Mouse (Mus musculus) MN1 (cell line): Measurements from ENCODE around the gene Trrap.

Experiments used
- DNase-seq: peaks from one replicate; pipeline ENCODE4 v3.0.0-alpha.2; 2016; ENCODE audit warnings: low spot score

Gene Trrap

DNA sequence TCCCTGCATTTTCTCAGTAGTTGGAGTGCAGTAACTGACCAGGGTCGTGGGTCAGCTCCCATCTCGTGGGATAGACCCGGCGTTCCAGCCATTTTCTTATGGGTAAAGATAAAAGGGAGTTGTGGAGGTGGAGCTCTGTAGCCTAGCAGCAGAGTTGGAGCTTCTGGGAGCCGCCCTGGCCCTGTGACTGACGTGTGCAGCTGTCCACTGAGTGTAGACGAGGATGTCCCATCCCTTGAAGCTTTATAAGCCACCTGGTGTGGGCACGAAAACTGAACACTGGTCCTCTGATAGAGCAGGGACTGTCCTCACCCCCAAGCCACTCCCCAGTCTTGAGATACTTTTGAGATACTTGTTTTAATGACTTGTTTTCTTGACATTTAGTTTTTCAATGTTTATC, 13.1 kb downstream of the Trrap start:
- DNase-seq: no peak

DNA sequence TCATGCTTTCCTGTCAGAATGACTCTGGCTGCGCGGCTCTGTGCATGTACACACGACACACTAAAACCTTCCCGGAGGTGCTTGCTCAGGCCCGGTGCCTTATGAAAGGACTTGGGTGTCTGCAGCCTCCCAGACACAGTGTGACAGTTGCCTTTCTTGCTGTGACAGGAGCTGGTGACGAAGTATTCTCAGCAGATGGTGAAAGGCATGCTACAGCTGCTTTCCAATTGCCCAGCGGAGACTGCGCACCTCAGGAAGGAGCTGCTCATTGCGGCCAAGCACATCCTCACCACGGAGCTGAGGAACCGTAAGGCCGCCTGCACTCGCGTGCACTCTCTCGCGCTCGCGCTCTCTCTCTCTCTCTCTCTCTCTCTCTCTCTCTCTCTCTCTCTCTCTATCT, 18.9 kb downstream of the Trrap start:
- no peak for DNase-seq

DNA sequence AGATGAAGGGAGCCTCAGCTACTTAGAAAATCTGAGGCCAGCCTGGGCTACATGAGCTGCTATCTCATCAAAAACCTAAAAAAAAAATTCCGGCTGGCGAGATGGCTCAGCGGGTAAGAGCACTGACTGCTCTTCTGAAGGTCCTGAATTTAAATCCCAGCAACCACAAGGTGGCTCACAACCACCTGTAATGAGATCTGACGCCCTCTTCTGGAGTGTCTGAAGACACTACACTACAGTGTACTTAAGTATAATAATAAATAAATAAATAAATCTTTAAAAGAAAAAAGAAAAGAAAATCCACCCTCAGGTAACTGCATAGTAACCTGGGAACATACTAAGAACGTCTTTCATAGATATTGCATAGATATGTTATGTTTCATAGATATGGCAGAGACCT, 25.8 kb downstream of the Trrap start:
- DNase-seq: no peak

DNA sequence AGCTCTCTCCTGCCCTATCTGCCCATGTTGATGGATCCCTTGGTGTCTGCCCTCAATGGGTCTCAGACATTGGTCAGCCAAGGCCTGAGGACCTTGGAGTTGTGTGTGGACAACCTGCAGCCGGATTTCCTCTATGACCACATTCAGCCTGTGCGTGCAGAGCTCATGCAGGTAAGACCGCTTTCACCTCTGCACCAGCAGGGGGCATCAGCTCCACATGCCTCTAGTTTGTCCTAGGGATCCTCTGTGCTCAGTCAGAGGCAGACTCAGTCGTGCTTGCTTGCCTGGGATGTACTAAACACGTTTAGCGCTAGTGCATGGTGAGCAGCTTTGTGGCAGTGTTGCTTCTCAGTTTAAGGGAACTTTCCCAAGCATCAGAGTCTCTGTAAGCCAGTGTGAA, 27.2 kb downstream of the Trrap start:
- peak; percentile 35 for DNase-seq

DNA sequence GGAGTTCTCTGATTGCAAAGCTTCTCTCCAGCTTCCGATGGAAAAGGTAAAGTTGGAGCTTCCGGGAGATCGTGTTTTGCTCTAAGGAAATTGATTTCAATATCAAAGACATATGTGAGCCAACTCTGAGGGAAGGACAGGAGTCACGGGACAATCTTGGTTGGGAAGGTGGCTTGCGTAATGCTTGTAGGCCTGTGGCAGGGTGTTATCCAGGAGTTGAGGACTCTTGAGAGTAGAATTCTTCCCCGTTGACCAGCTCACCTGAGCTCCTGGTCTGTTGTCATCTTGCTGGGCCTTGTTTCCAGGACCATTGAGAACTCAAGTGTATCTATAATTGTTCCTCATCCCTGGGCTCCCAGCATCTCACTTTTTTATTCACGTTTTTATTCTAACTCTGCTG, 29.6 kb downstream of the Trrap start:
- no peak for DNase-seq

DNA sequence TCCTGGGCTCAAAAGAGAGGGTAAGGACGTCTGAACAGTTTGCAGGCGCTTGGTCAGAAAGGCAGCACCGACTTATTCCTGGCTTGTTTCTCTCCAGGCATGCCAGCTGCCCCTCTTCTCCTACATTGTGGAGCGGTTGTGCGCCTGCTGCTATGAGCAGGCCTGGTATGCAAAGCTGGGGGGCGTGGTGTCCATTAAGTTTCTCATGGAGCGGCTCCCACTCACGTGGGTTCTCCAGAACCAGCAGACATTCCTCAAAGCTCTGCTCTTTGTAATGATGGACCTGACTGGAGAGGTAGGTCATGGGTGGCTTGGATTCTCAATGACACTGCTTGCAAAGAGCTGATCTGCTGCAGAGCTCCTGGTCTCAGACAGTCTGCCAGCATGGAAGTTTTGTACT, 35.5 kb downstream of the Trrap start:
- DNase-seq: no peak

DNA sequence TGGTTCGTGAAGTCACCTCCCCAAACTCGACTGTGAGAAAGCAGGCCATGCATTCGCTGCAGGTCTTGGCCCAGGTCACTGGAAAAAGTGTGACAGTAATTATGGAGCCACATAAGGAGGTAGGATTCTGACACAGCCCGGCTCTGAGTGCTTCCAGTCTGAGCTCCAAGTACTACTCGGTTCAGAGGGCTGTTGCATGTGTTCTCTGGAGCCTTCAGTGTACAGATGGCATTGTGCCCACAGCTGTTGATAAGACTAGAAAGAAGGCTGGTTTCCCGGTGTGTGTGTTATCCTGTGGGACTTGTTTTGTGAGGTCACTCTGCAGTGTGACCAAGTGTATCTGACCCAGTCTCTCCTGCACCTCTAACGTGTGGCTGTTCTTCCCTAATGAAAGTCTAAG, 36.6 kb downstream of the Trrap start:
- no peak for DNase-seq

DNA sequence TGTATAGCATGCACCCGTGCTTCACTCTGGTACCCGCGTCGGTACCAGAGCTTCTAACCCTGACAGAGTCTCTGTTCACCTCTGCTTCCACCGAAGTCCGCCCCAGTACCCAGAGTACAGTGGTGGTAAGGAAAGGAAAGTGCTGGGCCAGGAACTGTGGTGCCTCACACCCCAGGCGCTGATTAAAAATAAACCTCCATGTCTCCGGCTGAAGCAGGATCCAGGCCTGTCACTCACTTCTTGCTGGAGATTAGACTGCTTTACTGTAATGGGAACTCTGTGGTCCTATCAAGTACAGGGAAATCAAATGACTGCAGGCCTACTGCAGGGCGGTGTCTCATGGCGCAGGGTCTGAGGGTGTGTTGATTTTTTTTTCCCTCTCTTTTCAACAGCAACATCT, 39.4 kb downstream of the Trrap start:
- no peak for DNase-seq

DNA sequence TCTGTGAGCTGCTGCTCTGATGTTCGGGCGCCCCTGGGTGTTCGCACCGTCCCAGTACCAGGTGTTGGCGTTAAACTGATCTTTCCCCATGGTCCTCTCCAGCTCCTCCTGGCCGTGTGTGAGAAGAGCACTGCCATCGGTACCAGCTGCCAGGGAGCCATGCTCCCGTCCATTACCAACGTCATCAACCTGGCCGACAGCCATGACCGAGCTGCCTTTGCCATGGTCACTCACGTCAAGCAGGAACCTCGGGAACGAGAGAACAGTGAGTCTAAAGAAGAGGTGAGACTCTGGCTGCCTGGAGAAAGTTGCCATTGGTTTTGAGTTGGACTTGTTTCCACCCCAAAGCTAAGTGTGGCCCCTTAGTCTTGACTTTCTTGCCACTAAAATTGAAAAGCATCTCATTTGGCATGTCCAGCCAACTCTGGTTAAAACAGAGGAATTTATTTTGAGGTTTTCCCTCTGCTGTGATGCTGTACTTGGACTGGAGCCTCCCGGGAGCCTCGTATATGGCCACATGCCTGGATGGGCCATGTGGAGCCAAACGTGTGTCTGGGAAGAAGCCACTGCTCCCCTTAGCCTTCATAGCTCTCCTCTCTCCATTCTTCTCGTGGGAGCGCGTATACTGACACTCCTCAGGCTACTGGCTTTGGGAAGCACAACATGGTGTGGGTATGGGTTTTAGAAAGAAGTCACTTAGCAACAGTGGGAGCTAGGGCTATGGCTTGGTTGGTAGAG, 61.0 kb downstream of the Trrap start:
- DNase-seq: no peak

DNA sequence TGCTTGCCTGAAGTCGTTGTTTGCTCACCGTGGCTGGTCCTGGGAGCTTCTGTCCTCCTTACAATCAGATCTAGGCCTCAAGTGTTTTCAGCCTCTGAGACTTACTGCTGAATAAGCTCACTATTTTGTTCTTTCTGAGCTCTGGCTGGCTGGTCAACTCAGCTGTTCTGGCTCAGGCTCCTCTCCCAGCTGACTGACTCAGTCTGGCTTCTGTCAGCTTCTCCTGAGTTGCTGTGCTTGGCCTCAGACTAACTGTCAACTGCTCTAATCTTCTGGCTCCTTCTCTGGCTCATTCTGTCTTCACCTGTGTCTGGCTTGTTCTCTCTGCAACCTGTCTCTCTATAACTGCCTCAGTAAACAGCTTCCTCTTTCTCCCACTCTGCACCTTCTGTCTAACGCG, 62.1 kb downstream of the Trrap start:
- no peak for DNase-seq

DNA sequence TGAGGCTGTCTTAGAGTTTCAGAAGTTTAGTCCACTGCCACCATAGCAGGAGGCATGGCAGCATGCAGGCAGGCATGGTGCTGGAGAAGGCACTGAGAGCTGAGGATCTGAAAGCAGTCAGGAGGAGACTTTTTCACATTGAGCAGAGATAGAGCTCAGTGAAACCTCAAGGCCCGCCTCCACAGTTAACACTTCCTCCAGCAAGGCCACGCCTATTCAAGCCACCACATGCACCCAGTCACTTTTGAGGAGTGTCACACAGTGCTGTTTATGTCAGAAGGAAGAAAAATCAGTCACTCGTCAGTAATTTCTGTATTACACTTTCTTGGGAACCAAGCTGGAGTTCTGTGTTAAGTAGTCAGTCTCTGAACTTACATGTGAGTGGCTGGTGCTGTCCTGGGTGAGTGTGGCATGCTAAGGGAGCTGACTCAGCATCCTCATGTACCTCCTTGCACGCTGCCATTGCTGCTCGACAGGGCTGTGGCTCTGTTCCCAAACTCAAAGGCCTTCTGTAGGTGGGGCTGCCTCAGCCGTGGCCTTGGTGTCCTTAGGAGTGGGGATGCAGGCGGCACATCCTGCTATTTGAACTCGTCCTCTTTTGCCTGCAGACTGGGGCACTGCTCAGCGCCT, 64.4 kb downstream of the Trrap start:
- no peak for DNase-seq

DNA sequence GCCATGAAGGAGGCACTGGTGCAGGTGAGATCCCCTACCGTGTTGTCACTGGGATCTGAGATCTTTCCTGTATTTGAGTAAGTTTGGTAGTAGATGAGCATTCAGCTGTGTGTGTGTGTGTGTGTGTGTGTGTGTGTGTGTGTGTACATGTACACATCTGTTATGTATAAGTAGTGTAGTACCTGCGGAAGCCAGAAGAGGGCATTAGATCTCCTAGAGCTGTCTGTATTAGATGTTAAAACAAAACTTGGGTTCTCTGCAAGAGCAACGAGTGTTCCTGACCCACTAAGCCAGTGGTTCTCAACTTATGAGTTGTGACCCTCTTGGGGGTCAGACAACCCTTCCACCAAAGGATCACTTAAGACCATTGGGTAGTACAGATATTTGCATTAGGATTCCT, 68.6 kb downstream of the Trrap start:
- DNase-seq: no peak

DNA sequence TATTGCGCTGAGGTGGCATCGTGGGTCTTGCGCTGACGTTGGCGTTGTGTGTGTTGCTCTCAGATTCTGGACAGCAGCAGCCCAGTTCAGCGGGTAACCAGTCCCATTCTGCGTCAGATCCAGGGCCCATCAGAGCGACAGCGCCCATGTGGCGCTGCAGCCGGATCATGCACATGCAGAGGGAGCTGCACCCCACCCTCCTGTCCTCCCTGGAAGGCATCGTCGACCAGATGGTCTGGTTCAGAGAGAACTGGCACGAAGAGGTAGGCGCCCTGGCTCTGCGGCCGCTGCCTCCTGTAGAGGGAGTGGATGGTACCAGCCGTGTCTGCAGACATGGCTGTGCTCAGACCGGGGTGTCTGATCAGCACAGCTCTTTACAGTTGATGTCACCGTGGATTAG, 77.8 kb downstream of the Trrap start:
- no peak for DNase-seq

DNA sequence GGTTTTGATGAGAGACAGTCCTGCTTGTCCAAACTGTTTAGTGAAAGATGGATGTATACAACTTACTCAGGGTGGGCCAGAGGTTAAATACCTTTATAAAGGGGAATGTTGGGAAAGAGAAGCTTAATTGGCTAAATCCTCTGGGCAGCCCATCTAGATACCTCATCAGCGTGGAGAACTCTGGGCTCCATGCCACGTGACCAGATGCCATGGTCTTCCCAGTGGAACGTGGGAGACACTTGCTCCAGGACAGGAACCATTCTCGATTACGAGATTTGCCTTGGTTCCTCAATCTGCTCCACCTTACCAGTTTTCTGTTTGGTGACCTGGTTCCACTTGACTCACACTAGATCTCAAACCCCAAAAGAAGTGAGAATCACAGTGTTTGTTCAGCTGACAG, 81.2 kb downstream of the Trrap start:
- peak; percentile 41 for DNase-seq

DNA sequence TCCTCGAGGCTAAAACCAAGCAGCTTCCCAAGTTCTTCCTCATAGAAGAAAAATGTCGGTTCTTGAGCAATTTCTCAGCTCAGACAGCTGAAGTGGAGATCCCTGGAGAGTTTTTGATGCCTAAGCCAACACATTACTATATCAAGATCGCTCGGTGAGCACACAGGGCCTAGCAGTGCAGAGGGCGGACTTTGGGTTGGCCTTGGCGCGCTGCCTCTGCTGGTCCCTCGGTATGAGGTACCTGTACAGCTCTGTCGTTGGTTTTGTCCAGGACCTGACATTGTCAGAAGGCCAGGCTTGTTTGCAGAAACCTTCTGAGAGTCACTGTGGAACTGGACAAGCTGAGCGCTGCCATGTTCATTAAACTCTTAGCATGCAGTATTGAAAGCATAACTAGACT, 82.4 kb downstream of the Trrap start:
- no peak for DNase-seq

DNA sequence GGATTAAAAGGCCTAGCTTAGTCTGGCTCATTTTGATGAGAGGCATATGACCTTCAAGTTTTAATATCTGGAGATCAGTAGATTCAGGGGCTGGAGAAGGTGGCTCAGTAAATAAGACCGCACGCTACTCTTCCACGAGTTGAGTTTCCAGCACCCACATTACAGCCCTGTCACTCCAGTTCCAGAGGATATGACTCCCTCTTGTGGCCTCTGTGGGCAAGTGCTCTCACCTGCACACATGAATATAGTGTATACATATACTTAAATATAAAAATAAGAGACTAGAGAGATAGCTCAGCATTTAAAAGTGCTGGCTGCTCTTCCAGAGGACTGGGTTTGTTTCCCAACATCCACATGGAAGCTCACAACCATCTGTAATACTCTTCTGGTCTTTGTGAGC, 84.3 kb downstream of the Trrap start:
- no peak for DNase-seq

DNA sequence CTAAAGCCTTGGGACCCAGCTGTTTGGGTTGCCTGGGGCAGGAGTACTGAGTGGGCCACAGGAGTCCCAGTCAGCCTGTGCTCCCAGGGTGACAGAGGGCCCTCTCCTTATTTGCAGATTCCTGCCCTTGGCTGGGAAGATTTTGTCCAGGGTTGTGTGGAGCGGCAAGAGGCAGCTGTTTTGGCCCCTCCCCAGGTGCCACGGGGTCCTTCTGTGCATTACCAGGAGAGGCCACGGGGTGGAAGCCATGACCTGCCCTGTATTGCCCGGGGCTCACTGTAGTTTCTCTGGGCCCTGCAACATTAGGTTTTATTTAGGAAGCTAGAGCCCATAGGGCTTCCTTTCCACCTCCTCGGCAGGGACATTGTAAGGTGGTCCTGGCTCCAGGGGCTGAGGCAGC, 86.4 kb downstream of the Trrap start:
- DNase-seq: no peak

DNA sequence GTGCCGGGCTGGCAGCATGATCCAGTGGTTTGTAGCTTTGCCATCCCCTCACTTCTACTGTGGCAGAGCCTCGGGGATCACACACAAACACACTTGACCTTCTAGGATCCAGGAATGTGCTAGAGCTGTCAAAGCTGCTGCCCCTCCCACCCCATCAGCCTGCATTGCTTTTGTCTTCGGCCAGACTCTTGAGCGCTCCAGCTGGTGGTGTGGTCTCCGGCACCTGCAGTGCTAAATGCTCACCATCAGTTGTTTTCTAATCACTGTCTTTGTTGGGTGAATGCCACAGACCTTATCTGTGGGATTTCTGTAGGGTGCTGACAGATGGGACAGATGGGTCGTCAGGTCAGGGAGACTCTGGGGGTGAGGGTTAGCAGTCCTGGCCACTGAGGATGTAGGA, 88.4 kb downstream of the Trrap start:
- no peak for DNase-seq

DNA sequence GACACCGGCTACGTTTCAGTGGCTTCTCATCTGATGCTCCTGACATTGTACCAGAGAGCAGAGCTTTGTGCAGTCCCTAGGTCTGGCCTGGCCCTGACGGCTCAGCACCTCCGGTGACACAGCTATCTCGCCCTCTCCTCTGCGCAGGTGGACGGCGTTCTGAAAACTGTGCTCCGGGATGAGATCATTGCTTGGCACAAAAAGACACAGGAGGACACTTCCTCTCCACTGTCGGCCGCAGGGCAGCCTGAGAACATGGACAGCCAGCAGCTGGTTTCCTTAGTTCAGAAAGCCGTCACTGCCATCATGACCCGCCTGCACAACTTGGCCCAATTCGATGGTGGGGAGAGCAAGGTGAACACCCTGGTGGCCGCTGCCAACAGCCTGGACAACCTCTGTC, 91.0 kb downstream of the Trrap start:
- DNase-seq: no peak

DNA sequence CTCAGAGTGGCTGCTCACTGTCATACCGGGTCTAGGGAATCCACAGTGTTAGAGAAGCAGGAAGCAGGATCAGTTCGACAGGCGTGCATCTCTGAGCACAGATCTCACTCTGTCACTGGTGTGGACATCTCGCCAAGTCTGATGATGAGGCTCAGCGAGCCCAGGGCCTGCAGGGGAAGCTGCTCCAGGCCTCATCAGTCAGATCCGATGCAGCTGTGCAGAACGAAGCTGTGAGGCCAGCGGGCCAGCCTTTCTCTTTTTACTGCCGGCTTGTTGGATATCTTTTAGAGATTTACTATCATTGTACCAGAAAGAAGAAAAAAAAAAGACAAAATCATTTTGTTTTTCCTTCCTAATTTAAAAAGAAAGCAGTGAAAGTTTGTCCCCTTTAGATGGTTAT, 91.8 kb downstream of the Trrap start:
- DNase-seq: no peak

DNA sequence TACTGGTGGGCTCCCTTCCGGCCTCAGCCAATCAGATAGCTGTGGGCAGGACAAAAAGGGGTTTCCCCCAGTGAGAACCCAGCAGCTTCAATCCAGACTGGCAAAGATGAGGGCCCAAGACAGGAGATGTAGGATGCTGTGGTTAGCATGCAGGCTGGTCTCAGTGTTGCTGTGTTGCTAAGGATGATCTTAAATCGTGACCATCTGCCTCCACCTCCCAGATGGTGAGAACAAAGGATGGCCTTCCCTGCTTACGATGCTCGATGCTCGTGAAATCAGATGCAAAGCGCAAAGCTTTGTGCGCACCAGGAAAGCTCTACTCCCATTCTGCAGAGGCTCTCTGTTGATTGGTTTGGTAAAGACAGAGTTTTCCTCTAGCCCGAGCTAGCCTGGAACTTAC, 93.4 kb downstream of the Trrap start:
- no peak for DNase-seq

DNA sequence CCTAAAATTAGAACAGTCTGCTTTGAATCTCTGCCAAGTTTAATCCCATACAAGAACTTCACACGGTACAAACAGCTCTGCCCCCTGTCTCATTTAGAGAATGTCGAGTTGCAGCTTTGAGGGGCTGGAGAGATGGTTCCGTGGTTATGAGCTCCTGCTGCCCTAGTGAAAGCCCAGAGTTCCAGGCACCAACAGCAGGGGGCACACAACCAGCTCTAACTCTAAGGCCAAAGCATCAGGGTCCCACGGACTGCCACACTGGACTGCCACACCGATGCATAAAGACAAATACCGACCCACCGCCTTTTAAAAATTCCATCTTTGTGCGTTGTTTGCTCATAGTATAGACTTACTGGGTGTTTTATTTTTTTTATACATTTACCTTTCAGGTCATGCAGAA, 99.4 kb downstream of the Trrap start:
- no peak for DNase-seq

DNA sequence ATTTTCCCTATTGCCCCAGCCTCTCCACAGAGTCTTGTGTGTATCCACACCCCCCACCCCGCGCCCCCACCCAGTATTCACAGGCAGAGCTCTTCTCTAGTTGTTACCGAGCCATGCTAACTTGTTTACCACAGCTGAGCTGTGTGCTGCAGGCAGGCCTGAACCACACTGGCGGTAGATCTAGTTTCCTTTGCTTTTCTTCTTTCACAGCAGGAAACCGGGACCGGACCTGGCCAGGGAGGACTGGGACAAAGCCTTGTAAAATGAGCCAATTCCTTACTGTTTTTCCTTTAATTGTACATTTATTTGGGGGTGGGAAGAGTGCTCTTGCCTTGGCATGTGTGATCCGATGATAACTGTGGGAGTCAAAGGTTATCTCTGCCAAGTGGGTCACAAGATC, 101.9 kb downstream of the Trrap start:
- DNase-seq: no peak

DNA sequence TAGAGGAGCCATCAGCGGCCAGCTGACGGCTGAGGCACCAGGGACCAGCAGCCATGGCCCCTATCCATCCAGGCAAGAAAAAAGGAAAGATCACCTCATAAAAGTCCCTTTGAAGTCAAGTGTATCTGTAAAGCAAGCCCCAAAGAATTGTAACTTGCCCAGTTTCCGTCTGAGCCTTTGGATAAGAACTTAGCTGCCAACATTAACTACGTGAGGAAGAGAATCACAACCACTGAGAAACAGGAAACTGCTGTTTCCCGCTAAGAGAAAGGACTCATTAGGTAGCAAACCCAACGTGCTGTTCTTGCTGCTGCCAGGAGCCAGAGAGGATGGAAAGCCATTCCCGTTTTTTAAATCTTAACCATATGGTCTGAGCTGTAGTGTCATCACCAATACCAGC, 103.2 kb downstream of the Trrap start:
- no peak for DNase-seq
